Mouse (Mus musculus) kidney, postnatal 4 days (tissue): Measurements from ENCODE around the gene Hyal1.

Experiments
- DNase-seq, 2 experiments: peaks; one replicate each; pipeline ENCODE4 v3.0.0; 2021; ENCODE audit warnings: mixed read lengths in 2 of 2

Gene Hyal1

DNA sequence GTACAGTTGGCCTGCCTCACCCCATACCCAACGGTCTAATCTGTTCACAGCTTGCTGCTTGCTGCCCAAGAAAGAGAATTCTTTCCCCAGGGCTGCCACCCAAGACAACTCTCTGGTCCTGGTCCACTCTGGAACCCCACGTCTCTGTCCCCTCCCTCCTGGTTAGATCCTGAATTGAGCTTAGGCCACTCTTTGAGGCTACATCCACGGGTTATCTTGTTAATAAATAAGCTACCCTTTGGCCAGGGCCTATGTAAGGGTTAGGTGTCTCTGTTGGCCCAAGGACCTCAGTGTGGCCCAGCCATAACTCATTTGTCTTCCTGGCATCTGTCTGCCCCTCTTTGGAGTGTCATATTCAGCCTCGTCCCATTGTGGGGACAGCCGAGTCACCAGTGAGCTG, 21.7 kb downstream of the Hyal1 start:
- no peak for DNase-seq

GRCm38 (mm10) chr9:107599433-107599832, 22.7 kb downstream of the Hyal1 start:
- no peak for DNase-seq

DNA sequence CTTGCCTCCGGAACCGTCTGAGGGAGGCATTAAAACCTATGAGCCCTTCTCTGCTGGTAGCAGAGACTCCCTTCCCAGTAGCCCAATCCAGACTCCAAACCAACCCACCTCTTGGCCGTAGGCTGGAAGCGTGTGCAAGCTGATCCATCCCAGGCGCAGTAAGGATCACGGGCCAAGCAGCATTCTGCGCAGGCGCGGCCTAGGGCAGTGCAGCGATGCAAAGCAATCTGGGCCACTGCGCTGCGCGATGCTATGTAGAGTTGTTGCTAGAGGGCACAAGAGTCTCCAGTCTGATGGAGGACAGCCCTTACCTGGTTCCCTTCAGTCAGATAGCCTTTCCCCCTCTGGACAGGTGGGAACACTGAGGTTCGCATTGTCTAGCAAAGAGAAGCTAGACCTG, 23.1 kb downstream of the Hyal1 start:
- peak; percentile 62 to 69 for DNase-seq

DNA sequence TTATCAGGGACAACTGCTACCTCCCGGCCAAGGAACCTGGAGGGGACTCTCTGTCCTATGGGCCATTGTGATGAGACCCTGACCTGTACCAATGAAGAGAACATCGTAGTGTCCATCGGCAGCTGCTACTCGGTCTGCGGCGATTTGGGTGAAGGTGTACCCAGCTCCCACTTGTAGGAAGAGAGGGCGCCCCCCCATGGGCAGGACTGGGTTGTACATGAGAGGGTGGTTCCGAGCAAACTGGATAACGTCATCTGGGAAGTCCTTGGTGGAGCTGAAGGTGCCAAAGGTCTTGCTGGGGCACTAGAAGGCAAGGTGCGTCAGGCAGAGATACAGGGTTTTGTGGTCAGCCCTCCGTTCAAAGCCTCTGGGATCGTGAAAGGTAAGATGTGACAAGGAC, 24.0 kb downstream of the Hyal1 start:
- peak; percentile 47 to 53 for DNase-seq

DNA sequence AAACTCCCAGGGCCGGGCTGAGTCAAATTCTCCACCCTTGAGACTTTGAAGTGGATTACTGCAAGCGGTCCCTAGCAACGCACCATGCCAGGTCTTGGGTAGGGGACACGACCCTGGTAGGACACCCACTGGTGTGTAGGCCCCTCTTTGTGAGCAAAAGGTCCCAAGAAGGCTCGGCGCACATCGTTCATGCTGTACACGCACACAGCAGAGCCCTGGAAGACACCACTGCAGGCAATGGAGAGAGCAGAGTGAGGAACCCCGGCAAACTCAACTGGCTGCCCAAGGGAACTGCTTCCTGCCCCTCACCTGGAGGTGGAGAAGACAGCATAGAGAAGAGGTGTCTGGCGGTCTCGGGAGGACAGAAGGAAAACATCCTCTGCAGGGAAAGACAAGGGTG, 24.5 kb downstream of the Hyal1 start:
- no peak for DNase-seq

GRCm38 (mm10) chr9:107602068-107602648, 25.4 kb downstream of the Hyal1 start:
- peak; percentile 96 to 99 for DNase-seq

DNA sequence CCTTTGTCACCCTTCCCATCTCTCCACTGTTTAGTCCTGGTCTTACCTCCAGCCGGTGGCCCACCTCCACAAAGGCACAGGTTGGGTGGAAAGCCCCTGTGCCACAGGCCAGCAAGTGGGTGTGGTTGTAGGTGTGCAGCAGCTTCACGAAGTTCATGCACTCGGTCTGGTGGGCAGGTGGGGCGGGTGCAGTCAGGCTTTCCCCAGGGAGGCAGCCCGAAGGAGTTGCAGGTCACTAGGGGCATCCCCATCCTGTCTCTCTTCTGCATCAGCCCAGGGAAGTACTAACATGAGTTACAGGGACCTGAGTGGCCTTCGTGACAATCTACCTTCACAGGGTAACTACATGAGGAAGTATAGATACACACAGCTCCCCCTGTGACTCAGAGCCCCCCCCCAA, 26.5 kb downstream of the Hyal1 start:
- DNase-seq = no peak

GRCm38 (mm10) chr9:107605041-107605661, 28.4 kb downstream of the Hyal1 start:
- peak; percentile 66 to 81 for DNase-seq

DNA sequence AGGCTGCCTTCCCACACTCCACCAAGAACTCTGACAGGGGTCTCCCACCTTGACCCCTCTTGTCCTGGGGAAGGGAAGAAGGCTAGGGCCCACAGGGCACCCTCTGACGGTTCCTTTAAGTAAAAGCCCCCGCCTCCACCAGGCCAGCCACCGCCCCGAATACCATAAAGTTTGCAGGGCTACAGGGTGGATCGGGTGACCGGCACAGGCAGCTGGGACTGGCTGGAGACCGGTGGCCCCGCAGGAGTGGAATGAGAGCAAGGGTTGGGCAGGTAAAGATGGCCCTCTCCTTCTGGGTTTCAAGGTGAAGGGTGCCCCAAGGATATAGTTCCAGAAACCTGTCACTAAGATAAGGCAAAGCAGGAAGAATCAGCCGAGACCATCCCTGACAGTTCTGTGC, 29.9 kb downstream of the Hyal1 start:
- peak; percentile 67 to 79 for DNase-seq

DNA sequence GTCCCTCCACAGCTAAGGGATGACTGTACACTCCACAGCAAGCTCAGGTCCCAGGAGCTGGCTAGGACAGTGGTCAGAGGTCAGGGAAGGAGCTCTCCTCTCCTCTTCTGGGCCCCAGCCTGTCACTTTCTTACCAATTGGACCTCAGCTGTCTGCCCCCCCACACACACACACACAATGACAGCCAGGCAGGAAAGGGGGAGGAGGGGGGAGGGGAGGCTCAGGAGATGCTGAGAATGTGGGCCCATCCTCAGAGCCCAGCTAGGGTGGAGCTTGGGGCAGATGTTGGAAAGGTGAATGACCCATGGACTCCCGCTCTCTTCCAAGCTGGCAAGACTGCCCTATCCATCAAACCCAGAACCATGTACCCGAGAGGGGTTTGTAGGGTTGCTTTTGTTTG, 30.3 kb downstream of the Hyal1 start:
- DNase-seq = peak in 1 of 2 experiments; percentile 57

DNA sequence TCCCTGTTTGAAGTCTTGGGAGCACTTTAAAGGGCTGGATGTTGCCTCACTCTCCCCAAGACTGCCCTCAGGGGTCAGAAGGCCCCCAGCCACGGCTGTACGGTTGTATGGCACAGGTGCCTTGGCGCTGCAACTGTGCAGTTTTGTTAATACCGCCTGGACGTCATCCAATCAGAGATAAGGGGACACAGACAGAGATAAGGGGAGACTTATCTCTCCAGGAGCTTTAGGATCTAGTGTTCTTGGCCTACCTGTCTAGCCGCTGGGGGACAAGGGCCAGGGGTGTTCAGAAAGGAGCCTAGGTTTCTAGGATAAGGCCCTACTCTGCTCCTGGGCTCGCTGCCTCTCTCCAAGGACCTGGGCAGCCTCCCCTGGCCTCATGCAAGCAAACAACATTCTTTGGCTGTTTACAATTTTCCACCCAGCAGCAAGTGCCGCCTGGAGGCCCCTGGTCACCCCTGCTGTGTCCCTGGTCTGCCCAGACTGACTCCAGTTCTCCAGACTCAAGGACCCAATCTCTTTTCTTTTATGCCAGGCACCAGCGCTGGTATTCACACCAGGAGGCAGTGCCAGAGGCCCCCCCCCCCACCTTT, 31.0 kb downstream of the Hyal1 start:
- no peak for DNase-seq

- DNase-seq = peak; percentile 52 to 70
Observed at GRCm38 (mm10) chr9:107608741-107609432, 32.2 kb downstream of the Hyal1 start, which contains the start of gene Sema3b. Gene Sema3b (minus strand): TSS chr9:107609229.

DNA sequence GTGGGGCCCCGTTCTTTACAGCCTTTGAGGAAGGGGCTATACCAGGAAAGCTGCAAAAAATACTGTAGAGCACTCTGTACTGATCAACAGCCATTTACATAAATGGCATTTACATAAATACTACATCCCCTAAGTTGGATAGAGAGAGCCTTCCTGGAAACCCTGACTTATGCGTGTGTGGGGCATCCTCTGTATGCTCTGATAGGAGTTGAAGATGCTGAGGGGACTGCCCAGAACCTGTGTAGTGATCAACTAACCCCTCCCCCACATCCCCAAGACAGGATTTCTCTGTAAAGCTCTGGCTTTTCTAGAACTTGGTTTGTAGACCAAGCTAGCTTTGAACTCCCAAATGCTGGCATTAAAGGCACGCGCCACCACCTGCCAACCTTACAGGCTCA, 32.7 kb downstream of the Hyal1 start:
- DNase-seq = no peak

GRCm38 (mm10) chr9:107611456-107612190, 34.9 kb downstream of the Hyal1 start:
- DNase-seq = peak in 1 of 2 experiments; percentile 31

DNA sequence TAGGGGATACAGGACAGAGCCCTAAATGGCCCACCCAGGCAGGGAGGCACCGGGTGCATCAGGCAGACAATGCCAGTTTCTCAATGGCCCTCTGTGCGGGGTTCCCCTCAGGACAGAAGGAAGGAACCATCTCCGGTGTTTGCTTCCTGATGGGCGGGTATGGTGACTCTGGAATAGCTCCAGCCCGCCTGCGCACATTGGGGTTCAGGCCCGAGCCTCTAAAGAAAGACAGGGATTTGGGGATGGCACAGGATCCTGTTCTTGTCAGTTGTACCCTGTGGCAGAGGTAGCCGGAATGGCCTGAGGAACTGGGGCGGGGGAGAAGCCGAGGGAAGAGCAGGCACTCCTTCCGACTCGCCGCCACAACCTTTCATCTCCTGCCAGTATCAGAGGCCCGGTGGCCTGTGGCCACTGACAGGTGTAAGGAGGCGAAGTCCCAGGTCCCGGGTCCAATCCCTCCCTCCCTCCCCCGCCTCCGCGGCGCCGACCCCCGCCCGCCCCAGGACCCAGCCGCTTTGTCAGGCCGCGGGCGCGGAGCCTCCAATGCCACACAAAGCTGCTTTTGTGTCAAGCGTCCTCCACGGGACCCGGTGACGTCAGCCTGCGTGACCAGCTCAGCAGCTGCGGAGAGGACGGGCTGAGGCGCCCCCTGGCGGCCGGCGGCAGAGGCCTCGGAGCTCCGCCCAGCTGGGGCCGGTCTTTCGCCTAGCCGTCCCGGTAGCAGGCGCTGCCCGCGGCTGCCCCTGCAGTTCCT, 35.6 kb downstream of the Hyal1 start:
- peak; percentile 99 for DNase-seq

DNA sequence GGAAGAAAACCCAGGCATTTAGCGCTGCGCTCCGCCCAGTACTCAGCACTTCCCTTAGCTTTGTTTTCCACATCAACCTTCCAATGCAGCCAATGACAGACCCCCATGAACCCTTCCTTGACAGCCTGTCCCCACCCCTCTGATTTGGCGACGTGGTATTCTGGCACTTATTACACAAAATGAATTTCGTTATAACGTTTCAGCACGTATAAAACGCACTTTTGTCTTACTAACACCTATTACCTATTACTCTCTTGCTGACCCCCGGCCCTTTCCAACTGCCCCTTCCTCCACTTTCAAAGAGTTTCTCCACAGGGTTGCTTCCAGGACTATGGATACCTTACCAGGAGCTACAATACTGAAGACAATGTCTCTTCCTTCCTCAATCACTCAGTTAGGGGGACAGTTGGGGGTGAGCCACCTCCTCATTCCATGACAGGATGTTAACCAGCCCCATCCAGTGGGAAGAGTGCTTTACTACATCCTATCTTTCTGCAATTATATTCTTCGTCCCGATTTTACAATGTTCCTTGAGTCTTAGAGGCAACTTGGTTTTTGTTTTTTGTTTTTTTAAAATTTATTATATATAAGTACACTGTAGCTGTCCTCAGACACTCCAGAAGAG, 36.3 kb downstream of the Hyal1 start:
- DNase-seq = no peak

GRCm38 (mm10) chr9:107615035-107615434, 38.3 kb downstream of the Hyal1 start:
- DNase-seq = no peak

DNA sequence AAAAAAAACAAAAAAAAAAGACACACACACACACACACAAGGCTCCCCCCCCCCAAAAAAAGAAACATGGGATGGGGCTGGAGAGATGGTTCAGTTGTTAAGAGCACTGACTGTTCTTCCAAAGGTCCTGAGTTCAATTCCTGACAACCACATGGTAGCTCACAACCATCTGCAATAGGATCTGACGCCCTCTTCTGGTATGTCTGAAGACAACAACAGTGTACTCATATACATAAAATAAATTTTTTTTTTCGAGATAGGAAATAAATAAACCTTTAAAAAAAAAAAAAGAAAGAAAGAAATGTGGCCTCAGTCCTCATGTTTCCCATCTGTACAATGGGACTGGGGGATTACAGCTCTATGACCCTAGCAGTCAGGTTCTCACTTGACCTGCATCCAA, 40.7 kb downstream of the Hyal1 start:
- DNase-seq = no peak

- DNase-seq = no peak
Observed at GRCm38 (mm10) chr9:107618098-107618497, 41.4 kb downstream of the Hyal1 start.

GRCm38 (mm10) chr9:107618778-107619545, 42.2 kb downstream of the Hyal1 start:
- DNase-seq = peak; percentile 70 to 85

- DNase-seq = peak in 1 of 2 experiments; percentile 38
Observed at GRCm38 (mm10) chr9:107619546-107619879, 42.8 kb downstream of the Hyal1 start.
